Mouse (Mus musculus) neural tube, embryonic 11.5 days (tissue): ENCODE results near the gene Mtx1. TPM values are rescaled to one million over a fixed set of nuclear protein-coding genes. Genes with fewer than 3 reads are reported as not detected.

Experiments
- ATAC-seq: fragments of 200-750 bp; cut with Nextera tagmentation; 2 replicates; pipeline ENCODE4 v1.8.0; 2017; ENCODE audit warnings: moderate number of reproducible peaks, mild to moderate bottlenecking, moderate TSS enrichment, moderate library complexity; ENCODE audit not compliant: insufficient read depth, low FRiP score, low TSS enrichment
- DNase-seq: peaks from one replicate; pipeline ENCODE4 v3.0.0-alpha.2; 2015; ENCODE audit warnings: low spot score
- H3K27ac ChIP-seq: fragments of 300-500 bp; sonication (generic); 2 replicates; pipeline ENCODE4 v1.5.1; 2014; ENCODE audit warnings: low read depth, mild to moderate bottlenecking, low read length
- H3K27me3 ChIP-seq: fragments of 300-500 bp; sonication (generic); 2 replicates; pipeline ENCODE4 v1.6.1; 2014; ENCODE audit warnings: mild to moderate bottlenecking, low read length, mixed read lengths; ENCODE audit not compliant: control insufficient read depth, insufficient read depth
- H3K36me3 ChIP-seq: fragments of 300-500 bp; sonication (generic); 2 replicates; pipeline ENCODE4 v1.6.1; 2014; ENCODE audit warnings: mild to moderate bottlenecking, low read length, moderate library complexity, mixed read lengths; ENCODE audit not compliant: control insufficient read depth, insufficient read depth
- H3K4me1 ChIP-seq: fragments of 300-500 bp; sonication (generic); 2 replicates; pipeline ENCODE4 v1.6.1; 2014; ENCODE audit warnings: low read length, mixed read lengths; ENCODE audit not compliant: control insufficient read depth, insufficient read depth
- H3K4me2 ChIP-seq: fragments of 300-500 bp; sonication (generic); 2 replicates; pipeline ENCODE4 v1.6.1; 2014; ENCODE audit warnings: low read depth, mild to moderate bottlenecking, moderate library complexity
- H3K4me3 ChIP-seq: fragments of 300-500 bp; sonication (generic); 2 replicates; pipeline ENCODE4 v1.5.1; 2014; ENCODE audit warnings: low read depth, low read length
- H3K9ac ChIP-seq: fragments of 300-500 bp; sonication (generic); 2 replicates; pipeline ENCODE4 v1.6.1; 2014; ENCODE audit warnings: mild to moderate bottlenecking, low read length
- H3K9me3 ChIP-seq: fragments of 300-500 bp; sonication (generic); 2 replicates; pipeline ENCODE4 v1.6.1; 2016; ENCODE audit warnings: low read length; ENCODE audit not compliant: control insufficient read depth
- WGBS: fragments of 180-500 bp; shearing (Covaris S2); extraction: QIAGEN DNeasy Blood & Tissue Kit; methylation state at CpG from one replicate; pipeline ENCODE4 v1.1.7; 2014; 5-methylcytosine and 5-hydroxymethylcytosine counted together
- polyA plus RNA-seq: library from polyadenylated mRNA; unstranded; fragments of >200 nt; fragmentation: Nextera tagmentation; extraction: Ambion mirVana; gene quantifications from 2 replicates; pipeline ENCODE4 v1.2.1, GENCODE M21; 2014

Gene Mtx1
- polyA plus RNA-seq, 1 experiment from 2014 or later: 181 TPM

DNA sequence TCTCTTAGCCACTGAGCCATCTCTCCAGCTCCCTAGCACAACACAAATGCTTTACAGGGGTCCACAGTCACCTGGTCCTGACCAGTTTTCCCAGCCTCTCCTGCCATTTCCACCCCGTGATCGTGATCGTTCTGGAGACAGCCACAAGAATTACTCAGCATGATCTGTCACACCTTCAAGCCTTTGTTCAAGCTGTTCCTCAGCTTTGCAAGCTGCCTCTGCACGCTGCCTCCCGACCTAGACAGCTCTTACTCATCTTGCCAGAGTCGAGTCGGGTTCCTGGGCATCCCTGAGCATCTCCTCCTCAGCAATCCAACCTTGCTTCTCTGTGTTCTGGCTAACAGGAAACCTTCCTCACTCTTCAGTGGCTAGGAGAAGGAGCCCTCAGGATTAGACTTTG, 32.2 kb upstream of the Mtx1 start, which contains the start of gene Dpm3:
TSS of gene Dpm3 (plus strand) at position 283 of the 400 bp plus-strand sequence.
- Histone ChIP-seq H3K4me3 (no peak within 1 kb of the TSS), H3K9ac (no peak within 1 kb of the TSS), H3K27me3 (no peaks in the 10 kb centered on the region), H3K36me3 (no peaks in the 10 kb centered on the region), H3K4me2 (no peak within 1 kb of the TSS), H3K9me3 (no peaks in the 10 kb centered on the region), H3K27ac (no peak within 1 kb of the TSS), H3K4me1 (no peaks in the 10 kb centered on the region)
- DNase-seq (no peak), ATAC-seq (no peak)
- 46% methylated on average over 7 of the region's 7 CpGs for WGBS

DNA sequence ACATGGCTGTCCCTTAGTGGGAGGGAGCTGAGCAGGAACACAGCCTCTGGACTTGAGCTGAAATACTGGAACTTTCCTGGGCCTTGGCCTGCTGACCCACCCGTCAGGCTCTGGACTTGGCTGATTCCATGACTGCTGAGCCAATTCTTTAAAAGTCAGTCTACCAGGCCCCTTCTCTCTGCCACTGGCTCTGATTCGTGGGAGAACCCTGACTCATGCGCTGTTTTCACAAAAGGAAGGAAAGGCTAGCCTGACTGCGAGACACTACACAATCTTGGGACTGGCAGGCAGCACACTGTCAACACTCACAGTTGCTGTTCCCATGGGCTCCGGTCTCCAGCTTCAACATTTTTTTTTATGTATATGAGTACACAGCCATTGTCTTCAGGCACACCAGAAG, 29.3 kb upstream of the Mtx1 start:
- DNase-seq: no peak
- H3K4me1 ChIP-seq: peaks cover 5% of the 10 kb centered on the region; the same call in 1 of the 2 replicates
- no peak for ATAC-seq
- no peak overlapping the region for H3K27ac ChIP-seq
- no peaks in the 10 kb centered on the region for H3K36me3 ChIP-seq
- no peak overlapping the region for H3K9ac ChIP-seq
- no peak overlapping the region for H3K4me2 ChIP-seq
- H3K4me3 ChIP-seq: no peak overlapping the region
- H3K9me3 ChIP-seq: no peaks in the 10 kb centered on the region
- WGBS: 87% methylated on average over 5 of the region's 5 CpGs
- no peaks in the 10 kb centered on the region for H3K27me3 ChIP-seq

DNA sequence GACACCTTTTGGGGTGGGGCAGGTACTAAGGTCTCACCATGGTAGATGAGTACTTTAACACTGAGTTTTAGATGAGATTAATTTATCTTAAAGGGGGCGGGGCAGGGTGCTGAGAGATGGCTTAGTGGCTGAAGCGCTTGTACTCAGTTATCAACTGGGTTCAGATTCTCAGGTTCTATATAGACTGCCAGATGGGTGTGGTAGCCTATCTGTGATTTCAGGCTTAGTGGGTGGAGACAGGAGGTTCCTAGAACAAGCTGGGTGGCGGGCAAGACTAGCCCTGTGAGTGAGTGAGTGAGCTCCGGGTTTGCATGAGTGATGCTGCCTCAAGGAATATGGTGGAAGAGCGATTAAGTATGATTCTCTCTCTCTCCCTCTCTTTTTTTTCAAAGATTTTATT, 28.1 kb upstream of the Mtx1 start:
- Histone ChIP-seq H3K4me1 (peaks cover 10% of the 10 kb centered on the region; the same call in 1 of the 2 replicates), H3K36me3 (no peaks in the 10 kb centered on the region), H3K9me3 (no peaks in the 10 kb centered on the region), H3K4me3 (no peak overlapping the region), H3K9ac (no peak overlapping the region), H3K4me2 (no peak overlapping the region), H3K27me3 (no peaks in the 10 kb centered on the region), H3K27ac (no peak overlapping the region)
- ATAC-seq (no peak), DNase-seq (no peak)
- 95% methylated on average over 5 of the region's 5 CpGs for WGBS

DNA sequence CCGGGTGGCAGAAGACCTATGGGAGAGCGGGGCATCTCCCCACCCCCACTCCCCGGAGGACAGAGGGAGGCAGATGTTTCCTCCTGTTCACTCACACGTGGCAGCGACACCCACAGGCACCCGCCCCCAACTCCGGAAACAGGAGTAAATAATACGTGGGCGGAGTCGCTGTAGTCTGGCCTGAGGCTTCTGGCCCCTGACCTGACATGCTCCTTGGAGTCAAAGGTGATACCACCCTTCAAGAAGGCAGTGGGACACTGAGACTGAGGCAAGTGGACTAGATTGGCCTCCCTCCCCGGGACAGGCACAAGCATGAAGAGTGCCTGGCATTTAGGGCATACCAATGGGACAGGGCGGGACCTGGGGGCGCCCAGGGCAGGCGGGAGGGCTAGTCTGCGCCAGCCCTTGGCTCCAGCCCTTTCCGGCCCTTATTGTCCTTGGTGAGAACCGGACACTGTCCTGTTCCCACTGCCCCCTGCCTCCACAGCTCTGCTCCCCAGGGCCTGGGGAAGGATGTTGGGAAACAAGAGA, 24.5 kb upstream of the Mtx1 start:
- Histone ChIP-seq H3K27me3 (no peaks in the 10 kb centered on the region), H3K36me3 (0 out of 2 replicates have a peak, but pooled peaks cover 3% of the 10 kb centered on the region), H3K27ac (no peak overlapping the region), H3K9ac (no peak overlapping the region), H3K4me3 (no peak overlapping the region), H3K4me1 (peaks cover 10% of the 10 kb centered on the region; the same call in 1 of the 2 replicates), H3K9me3 (no peaks in the 10 kb centered on the region), H3K4me2 (peak overlapping the region; percentile 26)
- WGBS: 4% methylated on average over 17 of the region's 17 CpGs
- ATAC-seq (no peak), DNase-seq (peak; percentile 44)

DNA sequence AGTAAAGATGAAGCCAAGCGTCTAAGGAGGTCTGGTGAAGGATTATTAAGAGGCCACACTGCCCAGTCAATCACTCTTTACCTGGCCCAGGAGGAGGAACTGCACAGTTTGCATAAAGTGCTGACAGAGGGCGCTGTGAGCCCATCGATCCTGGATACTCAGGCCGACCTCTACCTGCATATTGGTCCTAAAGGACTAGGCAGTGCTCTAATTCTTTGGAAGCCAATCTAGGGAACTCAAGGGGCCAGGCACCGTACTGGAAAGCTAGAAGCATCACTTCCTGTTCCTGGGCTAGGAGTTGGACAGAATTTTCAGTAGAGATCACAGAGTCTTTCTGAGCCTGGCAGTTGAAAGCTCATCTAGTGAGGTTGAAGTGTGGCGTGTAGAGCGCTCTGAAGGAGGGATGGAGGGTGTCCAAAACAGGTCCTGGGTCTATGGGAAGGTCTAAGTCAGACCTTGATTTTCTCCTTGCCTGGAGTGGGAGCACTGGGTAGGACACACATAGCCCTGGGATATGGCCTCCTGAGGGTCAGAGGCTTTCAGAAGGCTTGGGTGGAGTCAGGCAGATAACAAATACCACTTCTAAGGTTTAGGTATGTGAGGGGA, 23.6 kb upstream of the Mtx1 start:
- Histone ChIP-seq H3K27me3 (no peaks in the 10 kb centered on the region), H3K27ac (0 out of 2 replicates have a peak overlapping the region, but pooled peaks have one; percentile 6), H3K4me3 (no peak overlapping the region), H3K36me3 (0 out of 2 replicates have a peak, but pooled peaks cover 3% of the 10 kb centered on the region), H3K9ac (no peak overlapping the region), H3K9me3 (no peaks in the 10 kb centered on the region), H3K4me2 (0 out of 2 replicates have a peak overlapping the region, but pooled peaks have one; percentile 26), H3K4me1 (peaks cover 12% of the 10 kb centered on the region; the same call in 1 of the 2 replicates)
- whole genome bisulfite sequencing: 23% methylated on average over 7 of the region's 7 CpGs
- no peak for ATAC-seq
- DNase-seq: peak; percentile 40

DNA sequence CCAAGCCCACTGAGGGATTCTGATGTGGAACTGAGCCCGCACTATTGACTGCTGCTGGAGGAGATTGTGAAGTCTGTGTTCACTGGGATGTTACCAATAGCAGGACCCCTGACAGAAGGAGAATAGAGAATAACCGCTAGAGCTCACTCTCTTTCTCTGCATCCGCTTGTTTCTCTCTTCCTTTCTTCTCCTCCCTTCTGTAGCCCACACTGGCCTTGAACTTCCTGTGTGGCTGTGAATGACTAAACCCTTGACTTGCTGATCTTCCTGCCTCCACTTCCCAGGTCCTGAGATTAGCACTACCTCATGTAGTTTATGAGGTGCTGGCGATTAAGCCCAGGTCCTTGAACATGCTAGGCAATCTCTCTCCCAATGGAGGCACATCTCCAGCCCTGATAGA, 20.6 kb upstream of the Mtx1 start:
- Histone ChIP-seq H3K9ac (no peak overlapping the region), H3K4me3 (0 out of 2 replicates have a peak overlapping the region, but pooled peaks have one; percentile 70), H3K4me2 (peak overlapping the region; percentile 86), H3K9me3 (no peaks in the 10 kb centered on the region), H3K27ac (no peak overlapping the region), H3K27me3 (no peaks in the 10 kb centered on the region), H3K36me3 (0 out of 2 replicates have a peak, but pooled peaks cover 3% of the 10 kb centered on the region), H3K4me1 (peaks cover 33% of the 10 kb centered on the region)
- no peak for DNase-seq
- 85% methylated on average over 4 of the region's 4 CpGs for WGBS
- no peak for ATAC-seq

DNA sequence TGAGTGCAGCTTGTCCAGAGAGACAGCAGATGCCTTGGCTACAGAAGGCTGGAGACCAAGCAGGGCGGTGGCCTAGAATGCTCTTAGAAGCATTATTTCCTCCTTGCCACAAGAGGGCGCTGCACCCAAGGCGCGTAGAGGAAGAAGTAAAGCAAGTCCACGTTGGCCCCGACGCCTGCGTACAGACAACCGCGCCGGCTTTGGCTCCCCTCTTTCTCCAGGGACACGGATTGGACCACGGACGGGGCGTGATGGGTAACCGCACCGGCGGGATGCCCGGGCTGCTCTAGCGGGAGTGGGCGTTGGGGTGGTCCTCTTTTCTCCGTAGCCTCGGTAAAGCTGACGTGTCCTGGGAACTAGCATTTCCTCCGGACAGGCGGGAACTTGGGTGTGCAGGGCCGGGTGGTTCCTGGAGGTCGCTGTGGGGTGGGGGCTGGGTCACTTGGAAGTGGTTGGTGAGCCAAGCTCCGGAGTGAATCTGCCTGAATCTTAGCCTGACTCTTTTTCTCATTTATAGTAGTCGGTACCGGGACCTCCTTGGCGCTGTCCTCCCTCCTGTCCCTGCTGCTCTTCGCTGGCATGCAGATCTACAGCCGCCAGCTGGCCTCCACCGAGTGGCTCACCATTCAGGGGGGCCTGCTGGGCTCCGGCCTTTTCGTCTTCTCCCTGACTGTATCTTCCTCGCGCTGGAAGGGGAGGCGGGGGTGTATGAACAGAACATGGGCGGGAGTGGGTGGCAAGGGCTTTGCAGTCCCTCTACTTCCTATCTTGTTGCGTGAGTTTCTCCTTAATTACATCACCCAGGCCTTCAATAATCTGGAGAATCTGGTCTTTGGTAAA, 19.6 kb upstream of the Mtx1 start, which contains the start of gene Trim46:
TSS of gene Trim46 (minus strand) at position 49 of the 840 bp plus-strand sequence.
- H3K9ac ChIP-seq: peak within 1 kb of the TSS; percentile 73
- ATAC-seq: peak; percentile 46
- peak within 1 kb of the TSS; percentile 61 for H3K27ac ChIP-seq
- DNase-seq: peak; percentile 91
- no peaks in the 10 kb centered on the region for H3K27me3 ChIP-seq
- peaks cover 30% of the 10 kb centered on the region for H3K4me1 ChIP-seq
- H3K9me3 ChIP-seq: no peaks in the 10 kb centered on the region
- H3K4me2 ChIP-seq: peak within 1 kb of the TSS; percentile 86
- 0 out of 2 replicates have a peak, but pooled peaks cover 3% of the 10 kb centered on the region for H3K36me3 ChIP-seq
- under 1% methylated on average over 42 of the region's 42 CpGs for WGBS
- peak within 1 kb of the TSS; percentile 70 for H3K4me3 ChIP-seq

DNA sequence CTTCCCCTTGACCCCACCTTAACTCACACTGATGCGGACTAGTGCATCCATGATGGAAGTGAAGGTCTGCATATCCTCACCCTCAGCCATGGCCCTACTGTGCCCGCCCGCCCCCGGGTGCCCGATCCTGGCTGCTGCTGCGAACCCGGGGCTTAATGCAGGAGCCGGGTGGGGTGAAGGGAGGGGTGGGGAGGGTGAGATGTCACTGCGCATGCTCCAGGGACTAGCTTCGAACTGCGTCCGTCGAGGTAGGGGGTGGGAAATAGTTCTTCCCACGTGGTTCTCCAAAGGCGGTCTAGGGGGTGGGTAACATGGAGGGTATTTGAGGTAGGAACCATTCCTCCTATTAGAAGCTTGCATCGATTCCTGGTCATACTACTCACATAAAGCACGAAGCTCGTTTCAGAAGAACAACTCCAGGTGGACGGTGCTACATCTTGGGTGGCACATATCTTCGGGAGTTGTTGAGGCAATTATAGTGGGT, 18.8 kb upstream of the Mtx1 start, which contains the start of gene Krtcap2:
TSS of gene Krtcap2 (plus strand) at position 279 of the 484 bp plus-strand sequence.
- H3K9ac ChIP-seq: peak within 1 kb of the TSS; percentile 73
- H3K4me1 ChIP-seq: peaks cover 23% of the 10 kb centered on the region
- H3K4me3 ChIP-seq: peak within 1 kb of the TSS; percentile 70
- H3K4me2 ChIP-seq: peak within 1 kb of the TSS; percentile 86
- H3K9me3 ChIP-seq: no peaks in the 10 kb centered on the region
- ATAC-seq (peak; percentile 42), DNase-seq (no peak)
- no peaks in the 10 kb centered on the region for H3K27me3 ChIP-seq
- peak within 1 kb of the TSS; percentile 62 for H3K27ac ChIP-seq
- 0 out of 2 replicates have a peak, but pooled peaks cover 3% of the 10 kb centered on the region for H3K36me3 ChIP-seq
- WGBS: 6% methylated on average over 20 of the region's 20 CpGs
